Mouse (Mus musculus) lung, embryonic 16.5 days (tissue): ENCODE data around the gene Uhrf1bp1. TPM values are rescaled to one million over a fixed set of nuclear protein-coding genes. Genes with fewer than 3 reads are reported as not detected.

Experiments
- polyA plus RNA-seq: library from polyadenylated mRNA; unstranded; fragments of >200 nt; fragmentation: Nextera tagmentation; extraction: Ambion mirVana; gene quantifications from 2 replicates; pipeline ENCODE4 v1.2.1, GENCODE M21; 2015

Gene Uhrf1bp1
- polyA plus RNA-seq, 1 experiment from 2014 or later: 4.6 TPM

Other genes starting within 250 kb of the Uhrf1bp1 start
- 73.6 and 75.8 TPM in 2 replicates for gene Nudt3, start 232.9 kb upstream of the Uhrf1bp1 start, polyA plus RNA-seq
- gene RPS10-NUDT3, start 221.2 kb upstream of the Uhrf1bp1 start, polyA plus RNA-seq: not detected in 2 replicates
- gene Rps10, start 219.8 kb upstream of the Uhrf1bp1 start, polyA plus RNA-seq: 900 and 901 TPM in 2 replicates
- gene Pacsin1, start 200.9 kb upstream of the Uhrf1bp1 start, polyA plus RNA-seq: 0.88 and 1.9 TPM in 2 replicates
- 2.4 and 2.6 TPM in 2 replicates for gene Spdef, start 127.5 kb upstream of the Uhrf1bp1 start, polyA plus RNA-seq
- gene D17Wsu92e, start 35.8 kb upstream of the Uhrf1bp1 start, polyA plus RNA-seq: 14.6 and 16.9 TPM in 2 replicates
- gene Snrpc, start 18.3 kb upstream of the Uhrf1bp1 start, polyA plus RNA-seq: 296 and 313 TPM in 2 replicates
- gene Anks1, start 52.9 kb downstream of the Uhrf1bp1 start, polyA plus RNA-seq: 18.1 and 20.2 TPM in 2 replicates
- gene Taf11, start 53.4 kb downstream of the Uhrf1bp1 start, polyA plus RNA-seq: 62.1 and 67.1 TPM in 2 replicates
- 5.2 and 5.5 TPM in 2 replicates for gene Tcp11, start 224.2 kb downstream of the Uhrf1bp1 start, polyA plus RNA-seq